Mouse (Mus musculus): ENCODE results near the gene Olfr324. TPM values are rescaled to one million over a fixed set of nuclear protein-coding genes. Genes with fewer than 3 reads are reported as not detected.
A peak's percentile ranks its signal among the peaks of the same experiment; 100 is the strongest.

Gene Olfr324
- total and polyA plus RNA-seq, 2 experiments from 2014 or later, result not detected

- Histone ChIP-seq H3K27ac (ENCODE audit: low read depth) (no peak overlapping the region), H3K4me1 (ENCODE audit: control insufficient read depth, insufficient read depth) (0 out of 2 replicates have a peak, but pooled peaks cover 7% of the 10 kb centered on the region), H3K9me3 (replicated peaks; ENCODE audit: control insufficient read depth, low read length) (no peaks in the 10 kb centered on the region), H3K9ac (replicated peaks; ENCODE audit: low read depth, low read length) (no peak overlapping the region), H3K36me3 (replicated peaks; ENCODE audit: control insufficient read depth, insufficient read depth, low read length) (no peaks in the 10 kb centered on the region), H3K4me2 (ENCODE audit: low read depth, low read length) (no peak overlapping the region), H3K27me3 (ENCODE audit: control insufficient read depth, insufficient read depth, low read length) (peaks cover 34% of the 10 kb centered on the region), H3K4me3 (ENCODE audit: low read depth, low read length) (no peak overlapping the region)
- DNase-seq (ENCODE audit: low spot score) (peak; percentile 19), ATAC-seq (ENCODE audit: insufficient read depth, low read depth) (no peak)
- WGBS, result 9% methylated on average over 4 of the region's 4 CpGs
- TF ChIP-seq CTCF (IDR thresholded peaks at IDR 0.05; ENCODE audit: low read depth) (peak; percentile 72), EP300 (IDR thresholded peaks at IDR 0.05; ENCODE audit: low read depth) (no peak)
These were observed 41.6 kb downstream of the Olfr324 start for GRCm38 (mm10) chr11:58636376-58636977.

GRCm38 (mm10) chr11:58638176-58638701 lies 43.3 kb downstream of the Olfr324 start:
- no peak overlapping the region for H3K27ac ChIP-seq (ENCODE audit: low read depth)
- H3K27me3 ChIP-seq (ENCODE audit: control insufficient read depth, insufficient read depth, low read length), result peaks cover 41% of the 10 kb centered on the region
- no peak overlapping the region for H3K4me3 ChIP-seq (ENCODE audit: low read depth, low read length)
- 0 out of 2 replicates have a peak, but pooled peaks cover 7% of the 10 kb centered on the region for H3K4me1 ChIP-seq (ENCODE audit: control insufficient read depth, insufficient read depth)
- H3K9ac ChIP-seq (replicated peaks; ENCODE audit: low read depth, low read length), result no peak overlapping the region
- no peaks in the 10 kb centered on the region for H3K36me3 ChIP-seq (replicated peaks; ENCODE audit: control insufficient read depth, insufficient read depth, low read length)
- WGBS, result 60% methylated on average over 7 of the region's 7 CpGs
- H3K4me2 ChIP-seq (ENCODE audit: low read depth, low read length), result no peak overlapping the region
- no peaks in the 10 kb centered on the region for H3K9me3 ChIP-seq (replicated peaks; ENCODE audit: control insufficient read depth, low read length)
- no peak for DNase-seq (ENCODE audit: low spot score)
- ATAC-seq (ENCODE audit: insufficient read depth, low read depth), result no peak
- no peak for TF ChIP-seq EP300 (IDR thresholded peaks at IDR 0.05; ENCODE audit: low read depth)

- TF ChIP-seq EP300 (IDR thresholded peaks at IDR 0.05; ENCODE audit: low read depth), result no peak
- TF ChIP-seq CTCF (IDR thresholded peaks at IDR 0.05; ENCODE audit: low read depth), result no peak
- WGBS, result 2% methylated on average over 34 of the region's 34 CpGs
- Histone ChIP-seq H3K4me1 (ENCODE audit: control insufficient read depth, insufficient read depth) (0 out of 2 replicates have a peak, but pooled peaks cover 7% of the 10 kb centered on the region), H3K4me3 (ENCODE audit: low read depth, low read length) (peak within 1 kb of the TSS; percentile 35), H3K27ac (ENCODE audit: low read depth) (no peak within 1 kb of the TSS), H3K4me2 (ENCODE audit: low read depth, low read length) (peak within 1 kb of the TSS; percentile 60), H3K9ac (replicated peaks; ENCODE audit: low read depth, low read length) (no peak within 1 kb of the TSS), H3K36me3 (replicated peaks; ENCODE audit: control insufficient read depth, insufficient read depth, low read length) (no peaks in the 10 kb centered on the region), H3K9me3 (replicated peaks; ENCODE audit: control insufficient read depth, low read length) (no peaks in the 10 kb centered on the region), H3K27me3 (ENCODE audit: control insufficient read depth, insufficient read depth, low read length) (peaks cover 41% of the 10 kb centered on the region)
- DNase-seq (ENCODE audit: low spot score), result no peak
- ATAC-seq (ENCODE audit: insufficient read depth, low read depth), result peak; percentile 24; the same call in 1 of the 2 replicates
These were observed 45.5 kb downstream of the Olfr324 start, which contains the start of gene Trim58 for GRCm38 (mm10) chr11:58640272-58640867. Trim58 (plus strand) TSS chr11:58640465.

- peaks cover 41% of the 10 kb centered on the region for H3K27me3 ChIP-seq (ENCODE audit: control insufficient read depth, insufficient read depth, low read length)
- H3K4me1 ChIP-seq (ENCODE audit: control insufficient read depth, insufficient read depth), result 0 out of 2 replicates have a peak, but pooled peaks cover 7% of the 10 kb centered on the region
- no peak overlapping the region for H3K4me3 ChIP-seq (ENCODE audit: low read depth, low read length)
- no peak for ATAC-seq (ENCODE audit: insufficient read depth, low read depth)
- no peak overlapping the region for H3K9ac ChIP-seq (replicated peaks; ENCODE audit: low read depth, low read length)
- H3K36me3 ChIP-seq (replicated peaks; ENCODE audit: control insufficient read depth, insufficient read depth, low read length), result no peaks in the 10 kb centered on the region
- 30% methylated on average over 14 of the region's 14 CpGs for WGBS
- peak overlapping the region; percentile 60; the same call in 1 of the 2 replicates for H3K4me2 ChIP-seq (ENCODE audit: low read depth, low read length)
- TF ChIP-seq CTCF (IDR thresholded peaks at IDR 0.05; ENCODE audit: low read depth) (no peak), EP300 (IDR thresholded peaks at IDR 0.05; ENCODE audit: low read depth) (no peak)
- no peaks in the 10 kb centered on the region for H3K9me3 ChIP-seq (replicated peaks; ENCODE audit: control insufficient read depth, low read length)
- DNase-seq (ENCODE audit: low spot score), result no peak
- H3K27ac ChIP-seq (ENCODE audit: low read depth), result no peak overlapping the region
These were observed 46.1 kb downstream of the Olfr324 start for GRCm38 (mm10) chr11:58641057-58641456.

- Histone ChIP-seq H3K27ac (ENCODE audit: low read depth) (no peak overlapping the region), H3K4me2 (ENCODE audit: low read depth, low read length) (no peak overlapping the region), H3K27me3 (ENCODE audit: control insufficient read depth, insufficient read depth, low read length) (peaks cover 41% of the 10 kb centered on the region), H3K9ac (replicated peaks; ENCODE audit: low read depth, low read length) (no peak overlapping the region), H3K9me3 (replicated peaks; ENCODE audit: control insufficient read depth, low read length) (no peaks in the 10 kb centered on the region), H3K36me3 (replicated peaks; ENCODE audit: control insufficient read depth, insufficient read depth, low read length) (no peaks in the 10 kb centered on the region), H3K4me3 (ENCODE audit: low read depth, low read length) (no peak overlapping the region), H3K4me1 (ENCODE audit: control insufficient read depth, insufficient read depth) (0 out of 2 replicates have a peak, but pooled peaks cover 7% of the 10 kb centered on the region)
- DNase-seq (ENCODE audit: low spot score) (no peak), ATAC-seq (ENCODE audit: insufficient read depth, low read depth) (no peak)
- WGBS, result 73% methylated on average over 13 of the region's 13 CpGs
- TF ChIP-seq EP300 (IDR thresholded peaks at IDR 0.05; ENCODE audit: low read depth) (no peak), CTCF (IDR thresholded peaks at IDR 0.05; ENCODE audit: low read depth) (no peak)
These were observed 46.9 kb downstream of the Olfr324 start for GRCm38 (mm10) chr11:58641638-58642358.
